Mouse (Mus musculus) midbrain, postnatal 0 days (tissue): ENCODE data around the gene Map4k4. TPM values are rescaled to one million over a fixed set of nuclear protein-coding genes. Genes with fewer than 3 reads are reported as not detected.

Experiments used
- ATAC-seq: fragments of 200-750 bp; cut with Nextera tagmentation; 2 replicates; pipeline ENCODE4 v1.8.0; 2017; ENCODE audit warnings: moderate number of reproducible peaks, mild to moderate bottlenecking, moderate TSS enrichment, moderate library complexity; ENCODE audit not compliant: low FRiP score
- DNase-seq: peaks from one replicate; pipeline ENCODE4 v3.0.0-alpha.2; 2015; ENCODE audit warnings: low spot score
- H3K27ac ChIP-seq: fragments of 300-500 bp; sonication (generic); 2 replicates; pipeline ENCODE4 v1.5.1; 2014; ENCODE audit warnings: low read depth, mild to moderate bottlenecking, low read length, mixed read lengths
- H3K27me3 ChIP-seq: fragments of 300-500 bp; sonication (generic); 2 replicates; pipeline ENCODE4 v1.6.1; 2014; ENCODE audit warnings: low read length, control low read depth, mixed read lengths; ENCODE audit not compliant: insufficient read depth
- H3K36me3 ChIP-seq: fragments of 300-500 bp; sonication (generic); 2 replicates; pipeline ENCODE4 v1.6.1; 2014; ENCODE audit warnings: low read length, control low read depth, mixed read lengths; ENCODE audit not compliant: insufficient read depth
- H3K4me1 ChIP-seq: fragments of 300-500 bp; sonication (generic); 2 replicates; pipeline ENCODE4 v1.6.1; 2014; ENCODE audit warnings: mild to moderate bottlenecking, control low read depth, antibody characterized with exemption, low read length, mixed read lengths; ENCODE audit not compliant: insufficient read depth
- H3K4me2 ChIP-seq: fragments of 300-500 bp; sonication (generic); 2 replicates; pipeline ENCODE4 v1.6.1; 2014; ENCODE audit warnings: low read depth, mild to moderate bottlenecking, low read length, mixed read lengths; ENCODE audit not compliant: poor library complexity, severe bottlenecking
- H3K4me3 ChIP-seq: fragments of 300-500 bp; sonication (generic); 2 replicates; pipeline ENCODE4 v1.5.1; 2014; ENCODE audit warnings: low read depth, mild to moderate bottlenecking, low read length, moderate library complexity
- H3K9ac ChIP-seq: fragments of 300-500 bp; sonication (generic); replicated peaks from 2 replicates; pipeline ENCODE4 v1.6.1; 2014; ENCODE audit warnings: mild to moderate bottlenecking, low read length, moderate library complexity, mixed read lengths; ENCODE audit not compliant: poor library complexity, severe bottlenecking
- H3K9me3 ChIP-seq: fragments of 300-500 bp; sonication (generic); 2 replicates; pipeline ENCODE4 v1.6.1; 2016; ENCODE audit warnings: low read length, control low read depth
- CTCF ChIP-seq: IDR thresholded peaks from 2 replicates; pipeline ENCODE4 v1.5.1; 2016; ENCODE audit warnings: antibody characterized with exemption, mild to moderate bottlenecking
- WGBS: fragments of 180-500 bp; shearing (Covaris S2); extraction: QIAGEN DNeasy Blood & Tissue Kit; methylation state at CpG from one replicate; pipeline ENCODE4 v1.1.7; 2014; 5-methylcytosine and 5-hydroxymethylcytosine counted together
- polyA plus RNA-seq: library from polyadenylated mRNA; unstranded; fragments of >200 nt; fragmentation: Nextera tagmentation; extraction: Ambion mirVana; gene quantifications from 2 replicates; pipeline ENCODE4 v1.2.1, GENCODE M21; 2015
- total RNA-seq: library from RNA; depleted of rRNA; stranded (reverse); fragments of >200 nt; gene quantifications from 2 replicates; pipeline ENCODE4 v1.2.3, GENCODE M21; 2014

The Map4k4 gene
- total and polyA plus RNA-seq, 2 experiments from 2014 or later: 30.6 to 185 TPM

DNA sequence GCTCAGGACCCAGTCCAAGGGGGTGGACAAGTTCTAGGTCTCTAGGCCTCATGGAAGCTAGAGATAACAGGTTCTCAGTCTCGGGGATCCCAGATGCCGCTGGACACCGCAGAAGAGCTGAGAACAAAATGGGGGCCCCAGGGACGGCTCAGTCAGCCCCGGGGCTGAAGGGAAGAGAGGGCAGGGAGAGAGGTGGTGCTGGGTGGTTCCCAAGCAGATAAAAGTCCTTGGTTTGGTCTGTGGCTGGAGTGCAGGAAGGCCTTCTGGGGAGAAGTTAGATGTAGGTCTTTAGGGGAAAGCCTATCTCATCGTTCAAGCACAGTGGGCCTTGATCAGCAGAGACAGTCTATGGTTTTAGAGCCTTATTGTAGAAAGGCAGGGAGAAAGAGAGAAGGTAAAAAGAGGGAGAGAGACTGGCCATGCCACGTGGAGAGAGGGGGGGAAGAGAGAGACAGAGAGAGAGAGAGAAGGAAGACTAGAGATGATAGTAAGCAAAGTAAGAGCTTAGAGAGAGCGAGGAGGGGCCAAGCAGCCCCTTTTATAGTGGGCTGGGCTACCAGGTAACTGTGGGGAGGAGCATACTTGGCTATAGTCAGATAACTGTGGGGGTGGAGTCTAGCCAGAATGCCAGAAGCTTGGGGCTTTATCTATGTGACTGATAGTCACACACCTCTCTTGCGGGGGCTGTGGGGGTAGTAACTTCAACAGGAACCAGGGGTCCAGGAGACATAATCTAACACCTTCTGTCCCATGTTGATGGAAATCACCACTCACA, 34.2 kb upstream of the Map4k4 start:
- no peak overlapping the region for H3K4me2 ChIP-seq
- no peak overlapping the region for H3K9ac ChIP-seq
- H3K9me3 ChIP-seq: no peaks in the 10 kb centered on the region
- no peak overlapping the region for H3K27ac ChIP-seq
- 86% methylated on average over 9 of the region's 9 CpGs for whole genome bisulfite sequencing
- H3K36me3 ChIP-seq: no peaks in the 10 kb centered on the region
- no peak for TF ChIP-seq CTCF
- no peak overlapping the region for H3K4me3 ChIP-seq
- H3K27me3 ChIP-seq: no peaks in the 10 kb centered on the region
- H3K4me1 ChIP-seq: no peaks in the 10 kb centered on the region
- ATAC-seq (no peak), DNase-seq (no peak)

DNA sequence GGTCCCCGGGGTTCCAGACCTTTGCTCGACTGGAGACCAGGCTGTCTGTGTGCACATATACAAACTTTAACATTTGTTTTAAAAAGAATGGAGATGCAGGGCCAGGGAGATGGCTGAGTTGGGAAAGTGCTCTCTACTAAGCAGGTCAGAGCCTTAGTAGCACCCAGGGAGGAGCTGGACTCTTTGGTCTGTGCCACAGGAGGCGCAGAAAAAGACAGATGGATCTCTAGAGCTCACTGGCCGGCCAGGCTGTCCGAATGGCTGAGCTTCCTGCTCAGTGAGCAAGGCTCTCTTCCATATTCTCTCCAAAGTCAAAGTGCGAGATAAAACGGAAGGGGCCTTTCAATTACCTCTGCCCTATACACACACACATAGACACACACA, 33.6 kb upstream of the Map4k4 start:
- no peak overlapping the region for H3K9ac ChIP-seq
- H3K27me3 ChIP-seq: no peaks in the 10 kb centered on the region
- H3K9me3 ChIP-seq: no peaks in the 10 kb centered on the region
- H3K4me2 ChIP-seq: no peak overlapping the region
- DNase-seq (no peak), ATAC-seq (no peak)
- H3K4me1 ChIP-seq: no peaks in the 10 kb centered on the region
- no peaks in the 10 kb centered on the region for H3K36me3 ChIP-seq
- WGBS: 89% methylated on average over 7 of the region's 7 CpGs
- no peak overlapping the region for H3K27ac ChIP-seq
- H3K4me3 ChIP-seq: no peak overlapping the region
- no peak for TF ChIP-seq CTCF

DNA sequence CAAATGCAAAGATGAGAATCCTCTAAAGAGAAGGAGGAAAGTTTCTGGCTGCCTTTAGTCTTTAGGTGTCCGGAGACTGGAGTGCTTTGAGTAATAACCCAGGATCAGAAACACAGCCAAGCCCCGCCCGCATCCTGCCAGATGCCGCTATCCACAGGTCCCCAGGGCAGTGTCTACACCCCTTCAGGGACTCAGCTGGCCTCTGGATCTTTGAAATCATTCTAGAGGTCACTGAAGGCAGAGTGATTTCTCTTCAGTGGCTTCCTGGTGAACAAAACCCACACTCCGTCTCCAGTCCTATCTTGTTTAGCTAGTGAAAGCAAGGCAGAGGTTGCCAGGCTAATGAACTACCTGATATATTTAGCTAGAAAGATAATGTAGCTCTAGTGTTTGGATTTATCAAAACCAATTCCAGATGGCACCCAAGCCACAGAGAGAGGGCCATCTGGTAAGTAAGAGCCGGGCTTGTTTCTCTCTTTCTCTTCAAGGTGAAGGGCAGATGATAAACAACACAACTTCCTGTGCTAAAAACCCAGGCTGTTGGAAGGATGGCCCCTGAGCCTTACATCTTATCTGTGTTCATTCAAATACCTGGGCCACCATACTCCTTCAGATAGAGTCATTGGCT, 32.6 kb upstream of the Map4k4 start:
- no peaks in the 10 kb centered on the region for H3K27me3 ChIP-seq
- no peak overlapping the region for H3K4me2 ChIP-seq
- no peak for ATAC-seq
- 63% methylated on average over 6 of the region's 6 CpGs for WGBS
- DNase-seq: peak; percentile 21
- H3K9ac ChIP-seq: no peak overlapping the region
- no peaks in the 10 kb centered on the region for H3K4me1 ChIP-seq
- H3K27ac ChIP-seq: no peak overlapping the region
- H3K9me3 ChIP-seq: no peaks in the 10 kb centered on the region
- TF ChIP-seq CTCF: no peak
- no peak overlapping the region for H3K4me3 ChIP-seq
- H3K36me3 ChIP-seq: no peaks in the 10 kb centered on the region

DNA sequence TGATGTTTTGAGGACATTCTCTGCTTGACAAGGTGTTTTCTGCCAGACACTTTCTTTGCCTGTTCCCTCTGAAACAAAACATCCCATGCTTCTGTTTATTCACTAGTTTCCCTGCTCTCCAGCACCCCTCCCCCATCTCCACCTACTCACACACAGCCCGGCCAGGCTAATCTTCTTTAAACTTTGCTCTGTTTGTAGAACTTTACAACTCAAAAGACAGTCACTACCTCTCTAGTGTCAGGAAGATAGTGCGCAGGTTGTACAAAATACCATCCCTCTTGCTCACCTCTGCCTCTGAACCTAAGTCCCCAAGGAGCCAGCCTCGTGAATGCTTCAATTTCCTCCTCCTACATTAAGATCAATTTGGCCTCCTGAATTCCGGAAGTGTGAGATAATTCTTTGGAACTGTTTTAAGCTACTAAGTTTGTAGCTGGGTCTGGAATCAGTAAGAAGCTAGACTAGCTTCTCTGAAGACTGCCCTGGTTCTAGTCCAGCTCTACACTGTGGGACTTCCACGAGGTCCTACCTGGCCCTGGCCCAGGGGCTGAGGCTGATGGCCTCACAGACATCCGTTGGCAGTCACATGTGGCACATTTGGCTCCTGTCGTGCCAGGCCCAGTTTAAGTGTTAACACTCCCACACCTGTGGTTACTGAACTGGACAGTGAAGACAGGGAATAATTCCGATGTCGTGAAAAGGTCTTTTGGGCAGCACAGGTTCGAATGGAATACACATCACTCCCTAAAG, 31.7 kb upstream of the Map4k4 start:
- ATAC-seq: no peak
- no peaks in the 10 kb centered on the region for H3K36me3 ChIP-seq
- no peaks in the 10 kb centered on the region for H3K27me3 ChIP-seq
- no peaks in the 10 kb centered on the region for H3K9me3 ChIP-seq
- no peak for TF ChIP-seq CTCF
- no peak overlapping the region for H3K4me2 ChIP-seq
- no peaks in the 10 kb centered on the region for H3K4me1 ChIP-seq
- WGBS: 73% methylated on average over 10 of the region's 10 CpGs
- no peak for DNase-seq
- no peak overlapping the region for H3K4me3 ChIP-seq
- no peak overlapping the region for H3K27ac ChIP-seq
- H3K9ac ChIP-seq: no peak overlapping the region

DNA sequence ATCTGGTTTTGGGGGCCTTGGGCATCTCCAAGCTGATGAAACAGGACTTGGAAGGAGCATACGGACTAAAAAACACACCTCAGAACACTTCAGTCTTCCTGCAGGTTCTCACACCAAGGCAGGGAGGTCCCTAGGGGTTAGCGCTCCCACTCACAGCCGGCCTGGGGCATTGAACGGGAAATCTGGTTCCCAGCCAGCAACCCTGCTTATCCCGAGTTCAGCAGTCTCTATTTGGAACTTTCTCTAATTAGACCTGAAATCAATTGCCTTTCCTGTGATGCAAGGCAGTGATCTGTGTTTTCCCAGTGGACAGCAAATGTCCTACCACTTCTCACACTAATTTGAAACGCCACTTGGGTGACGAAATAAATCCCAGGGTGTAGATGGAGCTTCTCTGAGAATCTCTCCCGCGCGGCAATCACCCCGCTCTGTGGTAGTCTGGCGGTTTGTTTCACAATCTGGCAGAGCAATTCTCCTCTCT, 31.0 kb upstream of the Map4k4 start:
- no peak overlapping the region for H3K4me2 ChIP-seq
- WGBS: 53% methylated on average over 12 of the region's 12 CpGs
- H3K27me3 ChIP-seq: no peaks in the 10 kb centered on the region
- no peak overlapping the region for H3K4me3 ChIP-seq
- no peak for TF ChIP-seq CTCF
- peak; percentile 52 for DNase-seq
- H3K27ac ChIP-seq: no peak overlapping the region
- H3K9me3 ChIP-seq: no peaks in the 10 kb centered on the region
- H3K36me3 ChIP-seq: no peaks in the 10 kb centered on the region
- H3K9ac ChIP-seq: no peak overlapping the region
- no peak for ATAC-seq
- no peaks in the 10 kb centered on the region for H3K4me1 ChIP-seq

DNA sequence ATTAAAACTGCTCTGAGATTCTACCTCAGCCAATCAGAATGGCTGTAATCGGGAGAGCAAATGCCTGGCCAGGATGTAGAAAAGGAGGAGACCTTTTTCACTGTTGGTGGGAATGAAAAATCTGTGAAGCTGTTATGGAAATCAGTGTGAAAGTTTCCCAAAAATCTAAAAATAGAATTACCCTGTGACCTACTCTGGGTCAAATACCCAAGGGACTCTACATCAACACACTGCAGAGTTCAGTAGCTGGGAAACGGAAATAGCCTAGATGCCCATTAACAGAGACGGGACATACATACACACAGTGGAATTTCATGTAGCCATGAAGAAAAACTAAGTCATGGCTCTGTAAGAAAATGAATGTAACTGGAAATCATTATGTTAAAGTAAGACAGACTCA, 22.7 kb upstream of the Map4k4 start:
- no peaks in the 10 kb centered on the region for H3K27me3 ChIP-seq
- no peaks in the 10 kb centered on the region for H3K36me3 ChIP-seq
- no peak for TF ChIP-seq CTCF
- no peak overlapping the region for H3K4me2 ChIP-seq
- WGBS: 71% methylated on average over 3 of the region's 3 CpGs
- no peaks in the 10 kb centered on the region for H3K4me1 ChIP-seq
- DNase-seq (no peak), ATAC-seq (no peak)
- H3K9ac ChIP-seq: no peak overlapping the region
- no peak overlapping the region for H3K27ac ChIP-seq
- no peak overlapping the region for H3K4me3 ChIP-seq
- no peaks in the 10 kb centered on the region for H3K9me3 ChIP-seq
